Mouse (Mus musculus) urinary bladder, postnatal 14 days (tissue): ENCODE data around the gene Cmtr1.
"Not testable (repeated sequence)": the region's sequence is repeated elsewhere in the genome, so short reads cannot be mapped to it uniquely, and the experiment has no call there.

Source experiments
- DNase-seq: peaks from one replicate; pipeline ENCODE4 v3.0.0; 2021; ENCODE audit warnings: low spot score

The Cmtr1 gene

GRCm38 (mm10) chr17:29705881-29706280 lies 45.5 kb downstream of the Cmtr1 start:
- no peak for DNase-seq

GRCm38 (mm10) chr17:29706981-29707545 lies 46.7 kb downstream of the Cmtr1 start:
- no peak for DNase-seq

GRCm38 (mm10) chr17:29708783-29709182 lies 48.4 kb downstream of the Cmtr1 start:
- no peak for DNase-seq

- no peak for DNase-seq
Observed at GRCm38 (mm10) chr17:29710562-29711044, 50.2 kb downstream of the Cmtr1 start.

GRCm38 (mm10) chr17:29711076-29711744 lies 50.8 kb downstream of the Cmtr1 start:
- DNase-seq = no peak

GRCm38 (mm10) chr17:29711745-29712431 lies 51.5 kb downstream of the Cmtr1 start:
- DNase-seq = no peak

- no peak for DNase-seq
Observed at GRCm38 (mm10) chr17:29712565-29712964, 52.2 kb downstream of the Cmtr1 start.

- DNase-seq = not testable (repeated sequence)
Observed at GRCm38 (mm10) chr17:29713734-29714133, 53.3 kb downstream of the Cmtr1 start.

GRCm38 (mm10) chr17:29716732-29717445 lies 56.5 kb downstream of the Cmtr1 start, which contains the start of gene Ccdc167:
Ccdc167 (minus strand) TSS chr17:29717044.
- peak; percentile 94 for DNase-seq

- no peak for DNase-seq
Observed at GRCm38 (mm10) chr17:29718660-29719059, 58.3 kb downstream of the Cmtr1 start.

GRCm38 (mm10) chr17:29719628-29720575 lies 59.5 kb downstream of the Cmtr1 start:
- no peak for DNase-seq

GRCm38 (mm10) chr17:29720755-29721365 lies 60.5 kb downstream of the Cmtr1 start:
- no peak for DNase-seq

GRCm38 (mm10) chr17:29724610-29725009 lies 64.2 kb downstream of the Cmtr1 start:
- DNase-seq = no peak

GRCm38 (mm10) chr17:29725027-29725620 lies 64.7 kb downstream of the Cmtr1 start:
- DNase-seq = no peak

GRCm38 (mm10) chr17:29728082-29728481 lies 67.7 kb downstream of the Cmtr1 start:
- no peak for DNase-seq

- DNase-seq = no peak
Observed at GRCm38 (mm10) chr17:29730510-29731265, 70.3 kb downstream of the Cmtr1 start.

- no peak for DNase-seq
Observed at GRCm38 (mm10) chr17:29731266-29731952, 71.0 kb downstream of the Cmtr1 start.

GRCm38 (mm10) chr17:29731953-29732325 lies 71.5 kb downstream of the Cmtr1 start:
- DNase-seq = no peak

GRCm38 (mm10) chr17:29732522-29732921 lies 72.1 kb downstream of the Cmtr1 start:
- DNase-seq = no peak
